Mouse (Mus musculus) bone marrow, adult 2 months (tissue): Measurements from ENCODE around the gene Sptbn2. TPM values are rescaled to one million over a fixed set of nuclear protein-coding genes. Genes with fewer than 3 reads are reported as not detected.

Experiments used
- H3K27ac ChIP-seq: fragments of 200-500 bp; 2 replicates; pipeline ENCODE4 v1.5.1; 2012; ENCODE audit warnings: low read depth, mild to moderate bottlenecking, control low read depth, inconsistent platforms, low read length; ENCODE audit not compliant: control insufficient read depth, poor library complexity, insufficient read depth
- H3K4me1 ChIP-seq: fragments of 200-500 bp; 2 replicates; pipeline ENCODE4 v1.6.1; 2011; ENCODE audit warnings: low read length; ENCODE audit not compliant: control insufficient read depth, insufficient read depth
- H3K4me3 ChIP-seq: fragments of 200-500 bp; replicated peaks from 2 replicates; pipeline ENCODE3; 2011; ENCODE audit warnings: mild to moderate bottlenecking, low read depth, low read length, control low read depth; ENCODE audit not compliant: control insufficient read depth
- CTCF ChIP-seq: fragments of 200-500 bp; IDR thresholded peaks from 2 replicates; pipeline ENCODE4 v1.5.1; 2011; ENCODE audit warnings: low read length, control low read depth; ENCODE audit not compliant: control insufficient read depth, insufficient read depth
- POLR2A ChIP-seq: fragments of 200-500 bp; IDR thresholded peaks from 2 replicates; pipeline ENCODE4 v1.6.1; 2011; ENCODE audit warnings: low read depth, mild to moderate bottlenecking, control low read depth, low read length, borderline replicate concordance; ENCODE audit not compliant: control insufficient read depth
- WGBS: fragments of 180-500 bp; shearing (Covaris S2); methylation state at CpG from one replicate; pipeline ENCODE4 v1.1.7; 2018; 5-methylcytosine and 5-hydroxymethylcytosine counted together
- polyA plus RNA-seq: library from polyadenylated mRNA; stranded (reverse); fragments of >200 nt; gene quantifications from 2 replicates; pipeline ENCODE4 v1.2.4, GENCODE M21; 2011; ENCODE audit warnings: low replicate concordance; ENCODE audit not compliant: missing spikeins, insufficient read depth, insufficient read length

Sptbn2 gene
- polyA plus RNA-seq, 1 experiment, result 0.77 TPM

- no peak for TF ChIP-seq POLR2A
- no peak for TF ChIP-seq CTCF
- WGBS, result 85% methylated on average over 3 of the region's 3 CpGs
- Histone ChIP-seq H3K4me1 (no peaks in the 10 kb centered on the region), H3K4me3 (no peak overlapping the region), H3K27ac (no peak overlapping the region)
Observed at GRCm38 (mm10) chr19:4772785-4773184, 61.8 kb downstream of the Sptbn2 start.

GRCm38 (mm10) chr19:4782891-4783290, 71.9 kb downstream of the Sptbn2 start:
- TF ChIP-seq CTCF (no peak), POLR2A (no peak)
- Histone ChIP-seq H3K4me3 (no peak overlapping the region), H3K27ac (no peak overlapping the region), H3K4me1 (no peaks in the 10 kb centered on the region)
- WGBS, result 86% methylated on average over 2 of the region's 2 CpGs

DNA sequence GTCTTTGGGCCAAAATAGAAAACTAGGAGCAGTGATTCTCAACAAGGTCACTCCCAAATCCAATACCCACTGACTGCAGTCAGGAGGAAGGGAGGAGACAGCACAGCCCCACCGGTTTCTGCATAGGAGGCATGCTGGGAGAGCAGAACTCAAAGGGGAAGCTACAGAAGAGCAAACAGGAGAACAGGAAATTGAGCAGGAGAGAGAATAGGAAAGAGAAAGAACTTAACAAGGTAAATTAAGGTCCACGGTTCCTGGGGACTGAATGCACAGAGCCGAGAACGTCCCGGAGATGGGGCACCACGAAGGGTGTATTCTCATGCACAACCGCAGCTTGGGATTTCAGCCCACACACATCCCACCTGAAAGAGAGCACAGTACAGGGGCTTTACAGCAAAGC, 74.2 kb downstream of the Sptbn2 start:
- Histone ChIP-seq H3K27ac (no peak overlapping the region), H3K4me3 (no peak overlapping the region), H3K4me1 (no peaks in the 10 kb centered on the region)
- 57% methylated on average over 7 of the region's 7 CpGs for WGBS
- no peak for TF ChIP-seq CTCF
- TF ChIP-seq POLR2A, result no peak

DNA sequence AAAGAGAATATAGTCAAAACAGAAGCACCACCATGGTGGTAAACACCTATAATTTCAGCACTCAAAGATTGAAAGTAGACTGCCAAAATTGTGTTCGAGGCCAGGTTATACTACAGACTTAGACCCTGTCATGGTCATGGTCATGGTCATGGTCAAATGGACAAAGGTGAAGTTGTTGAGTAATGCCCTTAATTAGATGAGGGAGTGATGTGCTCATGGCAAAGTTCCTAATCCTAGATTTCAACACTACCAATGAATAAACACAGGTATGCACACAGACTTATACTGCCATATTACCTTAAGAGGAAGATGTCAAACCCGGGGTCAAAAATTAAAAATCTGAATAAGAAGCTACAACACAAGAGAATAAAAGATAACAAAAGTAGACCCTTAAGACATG, 75.3 kb downstream of the Sptbn2 start:
- WGBS, result 91% methylated on average over 2 of the region's 2 CpGs
- no peak overlapping the region for H3K27ac ChIP-seq
- H3K4me1 ChIP-seq, result no peaks in the 10 kb centered on the region; the same call in 1 of the 2 replicates
- H3K4me3 ChIP-seq, result no peak overlapping the region
- TF ChIP-seq CTCF (no peak), POLR2A (no peak)

GRCm38 (mm10) chr19:4793281-4793830, 82.4 kb downstream of the Sptbn2 start:
- WGBS, result under 1% methylated on average over 16 of the region's 16 CpGs
- no peak for TF ChIP-seq CTCF
- no peak for TF ChIP-seq POLR2A
- no peaks in the 10 kb centered on the region; the same call in 1 of the 2 replicates for H3K4me1 ChIP-seq
- peak overlapping the region; percentile 87 for H3K4me3 ChIP-seq
- H3K27ac ChIP-seq, result peak overlapping the region; percentile 51

GRCm38 (mm10) chr19:4793831-4794422, 83.0 kb downstream of the Sptbn2 start, which contains the start of gene Rbm4:
TSS of gene Rbm4 (minus strand) at chr19:4793901.
- peak within 1 kb of the TSS; percentile 87 for H3K4me3 ChIP-seq
- H3K4me1 ChIP-seq, result no peaks in the 10 kb centered on the region; the same call in 1 of the 2 replicates
- TF ChIP-seq POLR2A, result 0 out of 2 replicates have a peak, but pooled peaks have one; percentile 35
- no peak for TF ChIP-seq CTCF
- peak within 1 kb of the TSS; percentile 51 for H3K27ac ChIP-seq
- WGBS, result under 1% methylated on average over 31 of the region's 31 CpGs

DNA sequence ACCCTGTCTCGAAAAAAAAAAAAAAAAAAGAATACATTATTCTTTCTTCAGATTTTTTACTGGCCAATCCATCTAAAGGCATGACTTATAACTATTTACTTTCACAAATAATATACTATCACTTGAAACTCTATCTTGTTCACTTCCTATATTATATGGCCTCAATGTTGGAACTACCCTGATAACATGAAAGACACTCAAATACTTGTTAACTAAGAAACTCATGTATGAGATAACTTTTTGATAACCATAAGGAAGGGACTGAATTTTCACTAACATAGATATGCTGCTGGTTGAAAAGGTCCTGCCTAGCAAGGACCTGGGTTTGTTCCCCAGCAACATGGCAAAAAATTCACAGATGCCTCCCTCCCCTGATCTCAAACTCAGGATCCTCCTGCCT, 85.0 kb downstream of the Sptbn2 start:
- WGBS, result 43% methylated on average over 1 of the region's 1 CpGs
- TF ChIP-seq POLR2A (no peak), CTCF (no peak)
- no peak overlapping the region for H3K27ac ChIP-seq
- no peak overlapping the region for H3K4me3 ChIP-seq
- H3K4me1 ChIP-seq, result no peaks in the 10 kb centered on the region; the same call in 1 of the 2 replicates

GRCm38 (mm10) chr19:4797846-4798245, 86.9 kb downstream of the Sptbn2 start:
- Histone ChIP-seq H3K4me1 (no peaks in the 10 kb centered on the region), H3K4me3 (no peak overlapping the region), H3K27ac (no peak overlapping the region)
- WGBS, result 94% methylated on average over 2 of the region's 2 CpGs
- no peak for TF ChIP-seq CTCF

DNA sequence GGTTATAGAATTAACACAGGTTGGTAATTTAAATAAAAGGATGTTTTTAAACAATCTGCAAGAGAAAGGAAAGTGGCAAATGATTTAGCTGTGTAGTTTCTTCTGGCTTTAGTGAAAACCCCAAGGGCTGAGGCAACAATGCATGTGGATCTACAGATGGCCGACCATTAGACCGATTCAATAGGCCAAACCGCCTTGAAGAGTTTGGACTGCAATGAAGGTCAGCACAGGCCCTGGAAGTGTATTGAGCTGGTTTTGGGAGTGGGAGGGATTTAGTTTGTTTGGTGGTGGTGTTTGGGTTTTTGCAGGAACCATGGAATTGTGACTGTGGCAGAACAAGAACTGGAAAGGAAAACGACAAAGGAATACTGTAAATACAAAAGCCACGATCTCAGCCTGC, 88.1 kb downstream of the Sptbn2 start:
- WGBS, result 91% methylated on average over 5 of the region's 5 CpGs
- Histone ChIP-seq H3K4me1 (no peaks in the 10 kb centered on the region), H3K4me3 (no peak overlapping the region), H3K27ac (no peak overlapping the region)
- TF ChIP-seq POLR2A (no peak), CTCF (no peak)

Other genes with a start within 250 kb of the Sptbn2 start
- gene Syt12, start 233.7 kb upstream of the Sptbn2 start, polyA plus RNA-seq, result not detected in 2 replicates
- gene 2010003K11Rik, start 212.6 kb upstream of the Sptbn2 start, polyA plus RNA-seq, result not detected in 2 replicates
- gene Pcx, start 200.7 kb upstream of the Sptbn2 start, polyA plus RNA-seq, result 6.6 and 8.7 TPM in 2 replicates
- 1.2 and 2.7 TPM in 2 replicates for gene Lrfn4, start 95.5 kb upstream of the Sptbn2 start, polyA plus RNA-seq
- gene Rce1, start 85.5 kb upstream of the Sptbn2 start, polyA plus RNA-seq, result 18.8 and 26.2 TPM in 2 replicates
- gene Gm960, start 12.5 kb upstream of the Sptbn2 start, polyA plus RNA-seq, result not detected in 2 replicates
- 6.6 and 8.3 TPM in 2 replicates for gene Rbm4b, start 45.3 kb downstream of the Sptbn2 start, polyA plus RNA-seq
- gene Rbm4, start 82.7 kb downstream of the Sptbn2 start, polyA plus RNA-seq, result 19.9 and 30.3 TPM in 2 replicates
- gene Gm21992, start 100.4 kb downstream of the Sptbn2 start, polyA plus RNA-seq, result 16.2 and 40.7 TPM in 2 replicates
- 28.4 and 38.2 TPM in 2 replicates for gene Rbm14, start 100.5 kb downstream of the Sptbn2 start, polyA plus RNA-seq
- gene Ccs, start 128.2 kb downstream of the Sptbn2 start, polyA plus RNA-seq, result 77.4 and 91.7 TPM in 2 replicates
- not detected in 2 replicates for gene Ccdc87, start 128.2 kb downstream of the Sptbn2 start, polyA plus RNA-seq
- gene Ctsf, start 144.0 kb downstream of the Sptbn2 start, polyA plus RNA-seq, result 19.4 and 22.2 TPM in 2 replicates
- 2.1 TPM in 1 of 2 replicates, not detected in the other for gene Actn3, start 166.7 kb downstream of the Sptbn2 start, polyA plus RNA-seq
- 6.3 and 11.0 TPM in 2 replicates for gene Zdhhc24, start 167.5 kb downstream of the Sptbn2 start, polyA plus RNA-seq
- 2.4 TPM in 2 replicates for gene Bbs1, start 195.5 kb downstream of the Sptbn2 start, polyA plus RNA-seq
- gene Dpp3, start 217.1 kb downstream of the Sptbn2 start, polyA plus RNA-seq, result 17.2 and 27.5 TPM in 2 replicates
- not detected in 2 replicates for gene Peli3, start 232.0 kb downstream of the Sptbn2 start, polyA plus RNA-seq